Mouse (Mus musculus): ENCODE data around the gene Aspg.

DNA sequence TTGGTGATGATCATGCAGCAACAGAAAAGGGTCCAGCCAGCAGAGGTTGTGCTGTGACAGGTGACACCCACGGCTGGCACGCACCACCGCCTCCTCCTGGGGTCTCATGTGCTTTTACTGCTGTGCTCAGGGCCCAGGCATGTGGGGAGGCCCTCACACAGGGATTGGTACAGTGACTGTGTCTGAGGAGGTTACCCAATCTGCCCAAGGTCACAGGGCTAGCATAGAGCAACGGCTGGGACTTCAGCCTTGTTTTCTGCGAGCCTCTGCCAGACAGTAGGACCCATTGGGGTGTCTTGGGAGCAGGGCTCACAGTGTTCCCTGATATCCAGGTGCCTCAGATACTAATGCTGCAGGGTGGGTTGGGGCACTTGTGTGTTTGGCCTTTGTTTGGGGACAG is 4.8 kb downstream of the Aspg start:
- TF ChIP-seq TAL1 (IDR thresholded peaks at IDR 0.05; ENCODE audit: low read length) (no peak), GATA1 (IDR thresholded peaks at IDR 0.05; ENCODE audit: low read length) (no peak)
